Mouse (Mus musculus) heart, postnatal 0 days (tissue): Measurements from ENCODE around the gene Tbc1d1.

Experiments used
- CTCF ChIP-seq: IDR thresholded peaks from 2 replicates; pipeline ENCODE4 v1.5.1; 2016; ENCODE audit warnings: antibody characterized with exemption, control low read depth, low read depth
- EP300 ChIP-seq: IDR thresholded peaks from 2 replicates; pipeline ENCODE4 v1.6.1; 2016; ENCODE audit warnings: antibody characterized with exemption, low read depth

- no peak for TF ChIP-seq CTCF
- TF ChIP-seq EP300, result no peak
Measured at GRCm38 (mm10) chr5:64314288-64315052, 158.4 kb downstream of the Tbc1d1 start.
